Mouse (Mus musculus): Measurements from ENCODE around the gene Pou2f1. TPM values are rescaled to one million over a fixed set of nuclear protein-coding genes. Genes with fewer than 3 reads are reported as not detected.

Pou2f1 gene
- total and polyA plus RNA-seq, 3 experiments: 16.0 to 57.1 (median 17.3) TPM

DNA sequence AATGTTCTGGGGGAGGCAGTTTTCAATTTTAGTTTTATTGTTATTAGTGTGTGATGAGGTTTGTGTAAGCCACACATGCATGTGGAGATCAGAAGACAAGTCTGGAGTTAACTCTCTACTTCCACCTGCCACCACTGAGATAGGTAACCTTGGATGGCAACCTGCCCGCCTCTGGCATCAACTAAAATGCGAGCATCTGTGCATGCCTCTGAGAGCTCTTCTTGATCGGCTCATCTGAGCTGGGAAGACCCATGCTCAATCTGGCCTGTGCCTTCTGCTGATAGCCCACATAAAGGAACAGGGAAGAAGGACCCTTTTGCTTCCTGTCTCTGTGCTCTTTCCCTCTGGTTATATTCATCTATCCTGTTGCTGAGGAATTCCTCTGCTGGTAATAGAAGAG lies 93.0 kb downstream of the Pou2f1 start:
- ATAC-seq (ENCODE audit: extremely low read depth, insufficient number of reproducible peaks, low FRiP score, poor library complexity, severe bottlenecking) (no peak), DNase-seq (ENCODE audit: low spot score) (no peak)
- no peaks in the 10 kb centered on the region for H3K4me1 ChIP-seq (ENCODE audit: insufficient read depth, low read depth, low read length)
- peaks cover 55% of the 10 kb centered on the region for H3K36me3 ChIP-seq (replicated peaks)
- no peaks in the 10 kb centered on the region for H3K27me3 ChIP-seq (ENCODE audit: insufficient read depth, low read length)
- TF ChIP-seq POLR2AphosphoS5 (IDR thresholded peaks at IDR 0.05; ENCODE audit: insufficient replicate concordance, low read depth, low read length) (no peak), GATA2 (IDR thresholded peaks at IDR 0.05; ENCODE audit: borderline replicate concordance, low read depth, low read length) (no peak), TAL1 (conservative IDR thresholded peaks at IDR 0.05; ENCODE audit: low read depth, low read length) (no peak), GATA1 (IDR thresholded peaks at IDR 0.05; ENCODE audit: borderline replicate concordance, low read length) (no peak), CTCF (IDR thresholded peaks at IDR 0.05; ENCODE audit: low read depth, low read length) (no peak)
- H3K9me3 ChIP-seq (replicated peaks): no peaks in the 10 kb centered on the region
- no peak overlapping the region for H3K4me3 ChIP-seq (ENCODE audit: low read depth, low read length)

DNA sequence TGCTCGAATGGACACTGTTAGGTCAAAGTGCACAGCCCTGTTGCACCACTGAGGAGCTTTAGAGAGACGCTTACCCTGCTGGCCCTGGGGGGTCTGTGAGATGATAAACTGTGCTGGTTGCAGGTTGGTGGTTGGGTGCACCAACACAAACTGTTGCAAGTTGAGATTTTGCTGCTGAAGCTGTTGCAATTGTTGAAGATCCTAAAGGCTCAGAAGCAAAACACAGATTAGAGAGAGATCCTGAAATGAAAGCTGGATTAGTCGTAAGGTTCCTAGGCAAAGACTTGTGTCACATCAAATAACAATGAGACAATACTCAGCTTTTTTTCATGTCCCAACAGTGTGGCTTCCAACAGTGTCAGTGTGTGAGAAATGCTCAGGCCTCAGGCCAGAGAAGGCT lies 93.7 kb downstream of the Pou2f1 start:
- no peak overlapping the region for H3K4me3 ChIP-seq (ENCODE audit: low read depth, low read length)
- DNase-seq (ENCODE audit: low spot score) (no peak), ATAC-seq (ENCODE audit: extremely low read depth, insufficient number of reproducible peaks, low FRiP score, poor library complexity, severe bottlenecking) (no peak)
- peaks cover 52% of the 10 kb centered on the region for H3K36me3 ChIP-seq (replicated peaks)
- no peaks in the 10 kb centered on the region for H3K4me1 ChIP-seq (ENCODE audit: insufficient read depth, low read depth, low read length)
- no peaks in the 10 kb centered on the region for H3K9me3 ChIP-seq (replicated peaks)
- no peak for TF ChIP-seq TAL1 (conservative IDR thresholded peaks at IDR 0.05; ENCODE audit: low read depth, low read length)
- no peak for TF ChIP-seq CTCF (IDR thresholded peaks at IDR 0.05; ENCODE audit: low read depth, low read length)
- TF ChIP-seq GATA2 (IDR thresholded peaks at IDR 0.05; ENCODE audit: borderline replicate concordance, low read depth, low read length): no peak
- no peak for TF ChIP-seq GATA1 (IDR thresholded peaks at IDR 0.05; ENCODE audit: borderline replicate concordance, low read length)
- no peak for TF ChIP-seq POLR2AphosphoS5 (IDR thresholded peaks at IDR 0.05; ENCODE audit: insufficient replicate concordance, low read depth, low read length)
- H3K27me3 ChIP-seq (ENCODE audit: insufficient read depth, low read length): no peaks in the 10 kb centered on the region

DNA sequence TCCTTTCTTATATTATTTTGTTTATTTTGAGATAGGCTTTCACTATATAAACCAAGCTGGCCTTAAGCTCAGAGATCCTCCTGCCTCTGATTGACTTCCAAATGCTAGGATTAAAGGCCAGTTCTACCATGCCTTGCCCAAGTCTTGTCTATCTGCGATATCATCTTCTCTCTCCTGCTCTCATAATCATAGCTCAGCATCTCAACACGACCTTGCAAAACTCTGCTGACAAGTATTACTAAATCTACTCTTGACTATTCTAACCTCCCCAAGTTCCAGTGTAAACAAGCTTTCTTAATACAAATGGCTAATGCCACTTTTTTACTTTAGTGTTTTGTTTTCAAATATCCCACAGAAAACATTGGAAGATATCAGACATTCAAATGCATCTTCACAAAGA lies 94.3 kb downstream of the Pou2f1 start:
- no peak for TF ChIP-seq GATA1 (IDR thresholded peaks at IDR 0.05; ENCODE audit: borderline replicate concordance, low read length)
- TF ChIP-seq CTCF (IDR thresholded peaks at IDR 0.05; ENCODE audit: low read depth, low read length): no peak
- no peak for TF ChIP-seq GATA2 (IDR thresholded peaks at IDR 0.05; ENCODE audit: borderline replicate concordance, low read depth, low read length)
- TF ChIP-seq TAL1 (conservative IDR thresholded peaks at IDR 0.05; ENCODE audit: low read depth, low read length): no peak
- TF ChIP-seq POLR2AphosphoS5 (IDR thresholded peaks at IDR 0.05; ENCODE audit: insufficient replicate concordance, low read depth, low read length): no peak
- no peaks in the 10 kb centered on the region for H3K9me3 ChIP-seq (replicated peaks)
- H3K27me3 ChIP-seq (ENCODE audit: insufficient read depth, low read length): no peaks in the 10 kb centered on the region
- ATAC-seq (ENCODE audit: extremely low read depth, insufficient number of reproducible peaks, low FRiP score, poor library complexity, severe bottlenecking) (no peak), DNase-seq (ENCODE audit: low spot score) (no peak)
- no peak overlapping the region for H3K4me3 ChIP-seq (ENCODE audit: low read depth, low read length)
- H3K36me3 ChIP-seq (replicated peaks): peaks cover 56% of the 10 kb centered on the region
- H3K4me1 ChIP-seq (ENCODE audit: insufficient read depth, low read depth, low read length): no peaks in the 10 kb centered on the region

DNA sequence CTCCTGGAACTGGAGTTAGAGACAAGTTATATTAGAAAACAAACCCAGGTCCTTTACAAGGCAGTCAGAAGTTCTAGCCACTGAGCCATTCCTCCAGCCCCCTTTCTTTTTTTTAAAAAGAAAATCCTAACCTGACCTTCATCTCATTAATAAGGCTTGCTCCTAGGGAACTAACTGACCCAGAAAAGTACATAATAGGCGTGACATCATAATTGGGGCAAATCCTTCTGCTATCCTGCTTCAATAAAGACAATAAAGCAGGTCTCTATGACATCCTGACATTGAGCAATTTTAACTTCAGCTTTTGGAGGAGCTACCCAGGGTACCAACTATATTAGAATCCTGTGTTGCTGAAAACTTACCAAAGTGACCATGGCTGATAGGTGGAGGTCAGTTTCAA lies 98.9 kb downstream of the Pou2f1 start:
- no peak for ATAC-seq (ENCODE audit: extremely low read depth, insufficient number of reproducible peaks, low FRiP score, poor library complexity, severe bottlenecking)

DNA sequence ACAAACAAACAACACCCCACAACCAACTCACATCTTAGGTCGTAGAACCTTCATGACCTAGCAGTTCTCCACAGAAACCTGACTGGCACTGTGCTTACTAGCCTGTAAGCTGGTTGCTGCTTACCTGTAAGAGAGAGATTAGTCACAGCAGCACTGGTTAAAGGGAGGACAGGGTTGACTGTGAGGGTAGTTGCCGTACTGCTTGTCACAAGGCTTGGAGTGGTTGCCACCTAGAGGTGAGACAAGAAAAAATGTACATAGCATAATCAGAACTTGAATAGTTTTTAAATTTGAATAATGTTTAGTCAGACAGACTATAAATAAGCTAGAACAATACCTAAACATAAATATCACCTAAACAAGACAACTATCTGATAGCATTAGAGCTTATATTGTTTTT lies 110.8 kb downstream of the Pou2f1 start:
- no peak for DNase-seq (ENCODE audit: low spot score)
- peaks cover 60% of the 10 kb centered on the region for H3K36me3 ChIP-seq (replicated peaks)

More for the DNA sequence above, 98.9 kb downstream of the Pou2f1 start:
- Histone ChIP-seq H3K4me3 (ENCODE audit: low read depth, low read length) (no peak overlapping the region), H3K27me3 (ENCODE audit: insufficient read depth, low read length) (no peaks in the 10 kb centered on the region), H3K9me3 (replicated peaks) (no peaks in the 10 kb centered on the region), H3K36me3 (replicated peaks) (peaks cover 56% of the 10 kb centered on the region), H3K4me1 (ENCODE audit: insufficient read depth, low read depth, low read length) (no peaks in the 10 kb centered on the region)
- no peak for TF ChIP-seq POLR2AphosphoS5 (IDR thresholded peaks at IDR 0.05; ENCODE audit: insufficient replicate concordance, low read depth, low read length)
- TF ChIP-seq GATA2 (IDR thresholded peaks at IDR 0.05; ENCODE audit: borderline replicate concordance, low read depth, low read length): no peak
- no peak for DNase-seq (ENCODE audit: low spot score)

DNA sequence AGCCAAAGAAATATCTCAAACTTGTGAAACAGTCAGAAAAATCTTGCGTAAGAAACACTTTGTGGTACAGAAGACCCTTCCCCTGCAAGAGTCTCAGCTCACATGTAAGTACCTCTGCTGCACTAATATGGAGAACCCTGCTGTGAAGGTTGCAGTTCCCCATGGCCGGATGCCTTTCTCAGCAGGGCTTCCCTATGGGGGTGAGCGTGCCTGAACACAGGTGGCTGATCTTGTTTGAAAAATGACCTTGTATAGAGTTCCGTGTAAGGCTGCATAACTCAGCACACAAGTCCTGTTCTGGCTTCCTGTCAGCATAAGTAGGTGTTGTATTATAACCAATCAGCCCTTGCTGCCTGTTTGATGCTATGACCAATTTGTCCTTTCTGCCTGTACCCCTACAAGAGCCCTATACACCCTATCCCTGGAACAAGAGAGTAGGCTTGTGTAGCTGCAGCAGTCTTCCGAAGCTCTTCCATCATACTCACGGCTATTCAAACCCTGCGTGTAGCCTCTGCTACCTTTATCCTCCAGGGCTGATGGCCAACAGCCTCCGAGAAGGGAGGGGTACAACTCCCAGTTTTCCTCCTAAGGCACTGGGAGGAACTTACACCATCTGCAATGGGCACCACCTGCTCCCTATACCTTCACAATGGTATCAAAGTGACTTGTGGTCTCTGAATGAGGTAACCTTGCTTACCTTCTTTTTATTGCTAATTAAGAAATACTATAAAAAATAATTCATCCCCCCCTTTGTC lies 120.2 kb downstream of the Pou2f1 start:
- Histone ChIP-seq H3K27me3 (ENCODE audit: insufficient read depth, low read length) (no peaks in the 10 kb centered on the region), H3K4me1 (ENCODE audit: insufficient read depth, low read depth, low read length) (peaks cover 4% of the 10 kb centered on the region), H3K9me3 (replicated peaks) (no peaks in the 10 kb centered on the region), H3K36me3 (replicated peaks) (peaks cover 56% of the 10 kb centered on the region), H3K4me3 (ENCODE audit: low read depth, low read length) (no peak overlapping the region)
- no peak for ATAC-seq (ENCODE audit: extremely low read depth, insufficient number of reproducible peaks, low FRiP score, poor library complexity, severe bottlenecking)
- no peak for DNase-seq (ENCODE audit: low spot score)
- no peak for TF ChIP-seq GATA2 (IDR thresholded peaks at IDR 0.05; ENCODE audit: borderline replicate concordance, low read depth, low read length)
- TF ChIP-seq CTCF (IDR thresholded peaks at IDR 0.05; ENCODE audit: low read depth, low read length): no peak
- TF ChIP-seq POLR2AphosphoS5 (IDR thresholded peaks at IDR 0.05; ENCODE audit: insufficient replicate concordance, low read depth, low read length): no peak
- no peak for TF ChIP-seq TAL1 (conservative IDR thresholded peaks at IDR 0.05; ENCODE audit: low read depth, low read length)

More for the DNA sequence above, 110.8 kb downstream of the Pou2f1 start:
- no peak overlapping the region for H3K4me3 ChIP-seq (ENCODE audit: low read depth, low read length)
- no peak for ATAC-seq (ENCODE audit: extremely low read depth, insufficient number of reproducible peaks, low FRiP score, poor library complexity, severe bottlenecking)
- H3K4me1 ChIP-seq (ENCODE audit: insufficient read depth, low read depth, low read length): no peaks in the 10 kb centered on the region
- no peaks in the 10 kb centered on the region for H3K9me3 ChIP-seq (replicated peaks)
- H3K27me3 ChIP-seq (ENCODE audit: insufficient read depth, low read length): no peaks in the 10 kb centered on the region
- no peak for TF ChIP-seq TAL1 (conservative IDR thresholded peaks at IDR 0.05; ENCODE audit: low read depth, low read length)
- TF ChIP-seq POLR2AphosphoS5 (IDR thresholded peaks at IDR 0.05; ENCODE audit: insufficient replicate concordance, low read depth, low read length): no peak
- no peak for TF ChIP-seq GATA2 (IDR thresholded peaks at IDR 0.05; ENCODE audit: borderline replicate concordance, low read depth, low read length)
- no peak for TF ChIP-seq GATA1 (IDR thresholded peaks at IDR 0.05; ENCODE audit: borderline replicate concordance, low read length)
- no peak for TF ChIP-seq CTCF (IDR thresholded peaks at IDR 0.05; ENCODE audit: low read depth, low read length)
